Mouse (Mus musculus) spleen, adult 2 months (tissue): ENCODE data around the gene Tdp1.

Experiments
- CTCF ChIP-seq: fragments of 200-500 bp; IDR thresholded peaks from 2 replicates; pipeline ENCODE4 v1.5.1; 2011; ENCODE audit warnings: mild to moderate bottlenecking, inconsistent platforms; ENCODE audit not compliant: insufficient read depth, insufficient read length, insufficient replicate concordance; ENCODE audit errors: extremely low read depth
- POLR2A ChIP-seq: fragments of 200-500 bp; IDR thresholded peaks from 2 replicates; pipeline ENCODE4 v1.6.1; 2011; ENCODE audit warnings: low read depth, low read length, inconsistent platforms

GRCm38 (mm10) chr12:99988144-99988543, 103.8 kb downstream of the Tdp1 start:
- TF ChIP-seq CTCF, result no peak
- TF ChIP-seq POLR2A, result no peak
